Comparison of ENCODE assay signal across 11 mouse cellular contexts in the genomic region with DNA sequence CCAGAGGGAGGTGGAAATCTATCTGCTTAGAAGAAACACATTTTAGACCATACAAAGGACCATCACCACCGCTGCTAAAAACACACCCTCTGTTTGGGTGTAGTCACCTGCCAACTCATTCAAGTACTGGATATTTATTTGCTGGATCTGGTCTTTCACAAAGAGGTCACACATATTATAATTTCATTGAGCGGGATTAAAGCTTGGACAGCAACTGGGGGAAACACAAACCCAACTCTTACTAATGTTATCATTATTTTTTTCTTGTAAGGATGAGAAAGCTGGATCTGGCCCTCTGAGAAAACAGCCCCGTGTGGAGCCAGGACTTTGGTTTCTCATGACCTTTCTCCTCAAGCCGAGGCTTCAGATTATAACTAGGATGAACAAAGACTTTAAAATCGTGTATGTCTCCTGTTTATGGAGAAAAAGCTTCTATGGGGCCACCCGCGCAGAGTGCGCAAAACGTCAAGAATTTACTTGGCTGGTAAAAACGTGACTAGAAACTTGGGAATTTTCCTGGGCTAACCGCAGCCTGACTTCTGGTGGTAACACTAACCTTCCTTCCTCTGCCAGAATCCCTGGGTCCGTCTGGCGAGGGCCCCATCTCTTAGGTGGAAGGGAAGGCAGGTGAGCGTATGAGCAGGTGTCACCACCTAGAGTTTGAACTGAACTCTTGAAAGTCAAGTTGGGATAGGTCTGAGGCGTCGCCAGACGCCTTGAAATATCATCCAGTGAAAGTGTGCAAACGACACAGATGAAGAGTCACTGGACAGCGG. TPM values are rescaled to one million over a fixed set of nuclear protein-coding genes. Genes with fewer than 3 reads are reported as not detected.
A peak's percentile ranks its signal among the peaks of the same experiment; 100 is the strongest.
DNase-seq lines count a peak whose midpoint lies in the region; ATAC-seq and TF ChIP-seq lines count a peak whose summit lies in the region.
"Had no signal": no experiment of that assay in that cellular context is flagged by ENCODE, and none has a peak within 500 bp of the region (broad histone marks: within the 10 kb centered on the region; RNA-seq: fewer than 3 reads in every experiment).

No protein-coding gene starts in this region.

- no peaks in the 10 kb centered on the region for H3K36me3 ChIP-seq in heart, embryonic 10.5 days
- no peaks in the 10 kb centered on the region for H3K36me3 ChIP-seq in intestine, embryonic 16.5 days (ENCODE audit: control insufficient read depth, insufficient read depth, low read length)

- no peak for DNase-seq in heart, embryonic 10.5 days (ENCODE audit: low spot score)
- DNase-seq in heart, postnatal 25 days (ENCODE audit: low spot score): no peak
- no peak for DNase-seq in lung, adult 2 months
- DNase-seq in lung, postnatal 10 days: no peak
- DNase-seq in R1 (ENCODE audit: low read depth, low spot score): peak; percentile 9
- no peak for DNase-seq in cerebellum, adult 2 months
- DNase-seq in spleen, adult 18-20 months: no peak
- DNase-seq: adrenal gland, postnatal 14 days; gastrocnemius, postnatal 25 days had no signal

- intact Hi-C loops in heart, postnatal 25 days (cut with DNase I): no loop called here

- ATAC-seq in intestine, embryonic 16.5 days: no peak

- peaks cover 36% of the 10 kb centered on the region for H3K4me1 ChIP-seq in heart, embryonic 10.5 days
- no peaks in the 10 kb centered on the region for H3K4me1 ChIP-seq in lung, adult 2 months (ENCODE audit: control insufficient read depth, insufficient read depth, low read length)
- 0 out of 2 replicates have a peak, but pooled peaks cover 9% of the 10 kb centered on the region for H3K4me1 ChIP-seq in intestine, embryonic 16.5 days (ENCODE audit: control insufficient read depth, insufficient read depth, low read length)
- H3K4me1 ChIP-seq in cerebellum, adult 2 months (ENCODE audit: control insufficient read depth, insufficient read depth, low read length): no peaks in the 10 kb centered on the region

- TF ChIP-seq POLR2A in lung, adult 2 months (IDR thresholded peaks at IDR 0.05; ENCODE audit: borderline replicate concordance, extremely low read depth, low read depth, low read length): no peak
- TF ChIP-seq POLR2A in cerebellum, adult 2 months (IDR thresholded peaks at IDR 0.05; ENCODE audit: borderline replicate concordance, insufficient read depth, low read length): no peak

- H3K27ac ChIP-seq in heart, embryonic 10.5 days: peak overlapping the region; percentile 70
- peak overlapping the region; percentile 79 for H3K27ac ChIP-seq in intestine, embryonic 16.5 days (ENCODE audit: low read length)
- H3K27ac ChIP-seq in cerebellum, adult 2 months (ENCODE audit: insufficient read depth, low read length): no peak overlapping the region

- peak overlapping the region; percentile 57 for H3K4me2 ChIP-seq in intestine, embryonic 16.5 days (ENCODE audit: low read depth, low read length)

- peak overlapping the region; percentile 52 for H3K4me3 ChIP-seq in heart, embryonic 10.5 days
- H3K4me3 ChIP-seq in lung, adult 2 months (replicated peaks; ENCODE audit: extremely low read depth, low read depth, low read length): peak overlapping the region; percentile 25
- peak overlapping the region; percentile 47 for H3K4me3 ChIP-seq in intestine, embryonic 16.5 days (ENCODE audit: low read length)
- H3K4me3 ChIP-seq in cerebellum, adult 2 months (replicated peaks; ENCODE audit: insufficient read depth, low read depth, low read length): no peak overlapping the region

- 6% methylated on average over 19 of the region's 19 CpGs for WGBS in heart, embryonic 10.5 days
- 14% methylated on average over 19 of the region's 19 CpGs for WGBS in lung, adult 2 months
- 6% methylated on average over 19 of the region's 19 CpGs for WGBS in intestine, embryonic 16.5 days
- WGBS in cerebellum, adult 2 months: 4% methylated on average over 19 of the region's 19 CpGs

- no peak for TF ChIP-seq CTCF in lung, adult 2 months (IDR thresholded peaks at IDR 0.05; ENCODE audit: insufficient read depth, low read length)
- no peak for TF ChIP-seq CTCF in cerebellum, adult 2 months (IDR thresholded peaks at IDR 0.05; ENCODE audit: borderline replicate concordance, insufficient read depth, low read depth, low read length)

- peak overlapping the region; percentile 69 for H3K9ac ChIP-seq in intestine, embryonic 16.5 days (ENCODE audit: low read depth, low read length)

- H3K27me3 ChIP-seq in heart, embryonic 10.5 days (ENCODE audit: insufficient read depth, poor library complexity, severe bottlenecking): peaks cover 80% of the 10 kb centered on the region
- peaks cover 22% of the 10 kb centered on the region; the same call in 1 of the 2 replicates for H3K27me3 ChIP-seq in intestine, embryonic 16.5 days (replicated peaks; ENCODE audit: control insufficient read depth, insufficient read depth, low read length)
- peaks cover 12% of the 10 kb centered on the region; the same call in 1 of the 2 replicates for H3K27me3 ChIP-seq in cerebellum, adult 2 months (ENCODE audit: control insufficient read depth, insufficient read depth, low read length)

- no peaks in the 10 kb centered on the region for H3K9me3 ChIP-seq in heart, embryonic 10.5 days
- H3K9me3 ChIP-seq in intestine, embryonic 16.5 days (ENCODE audit: control insufficient read depth, low read length): no peaks in the 10 kb centered on the region

RNA-seq across cellular contexts. Expression of gene Tcf21, which starts 4.3 kb away (rescaled TPM):
- 64.0 and 75.4 TPM in 2 replicates for polyA plus RNA-seq in heart, embryonic 10.5 days (2016; fragmentation: Nextera tagmentation; extraction: Ambion mirVana)
- 10 to 100 TPM; 10.9 to 14.4 TPM for total RNA-seq in heart, postnatal 25 days (2021)
- polyA plus RNA-seq in lung, adult 2 months (2012; rRNA removed): 190 and 228 TPM in 2 replicates
- 133 and 145 TPM in 2 replicates for polyA plus RNA-seq in intestine, embryonic 16.5 days (2015; fragmentation: Nextera tagmentation; extraction: Ambion mirVana)
- polyA plus RNA-seq in cerebellum, adult 2 months (2012; rRNA removed): 0.29 and 0.62 TPM in 2 replicates
- total RNA-seq: gastrocnemius, postnatal 25 days had no signal
- polyA plus RNA-seq: neural tube, embryonic 14.5 days had no signal

Comparison
In these comparisons a context has a peak if more than half of its experiments do, and no peak if none do; other contexts are left out.
1. RNA of gene Tcf21, which starts 4.3 kb away (polyA plus RNA-seq): 190 to 228 TPM in lung, adult 2 months, 133 to 145 TPM in intestine, embryonic 16.5 days and 64.0 to 75.4 TPM in heart, embryonic 10.5 days; 0.29 to 0.62 TPM in cerebellum, adult 2 months; every median in the first group is over 10 times any median in the second.